Mouse (Mus musculus) cerebral cortex, adult 2 months (tissue): ENCODE measurements around the gene Atf3.

Source experiments
- WGBS: fragments of 180-500 bp; shearing (Covaris S2); methylation state at CpG from one replicate; pipeline ENCODE4 v1.1.7; 2018; 5-methylcytosine and 5-hydroxymethylcytosine counted together

Atf3 gene

GRCm38 (mm10) chr1:191226570-191226969, 8.7 kb upstream of the Atf3 start:
- 87% methylated on average over 2 of the region's 2 CpGs for WGBS

- WGBS = 67% methylated on average over 2 of the region's 2 CpGs
Observed at GRCm38 (mm10) chr1:191225771-191226170, 7.9 kb upstream of the Atf3 start.

GRCm38 (mm10) chr1:191224981-191225703, 7.3 kb upstream of the Atf3 start:
- WGBS = 40% methylated on average over 9 of the region's 9 CpGs

- WGBS = under 1% methylated on average over 57 of the region's 57 CpGs
Observed at GRCm38 (mm10) chr1:191224302-191224980, 6.6 kb upstream of the Atf3 start.

- 39% methylated on average over 10 of the region's 10 CpGs for WGBS
Observed at GRCm38 (mm10) chr1:191223930-191224301, 6.1 kb upstream of the Atf3 start.

- WGBS = 73% methylated on average over 4 of the region's 4 CpGs
Observed at GRCm38 (mm10) chr1:191222031-191222430, 4.2 kb upstream of the Atf3 start.

- WGBS = 84% methylated on average over 8 of the region's 8 CpGs
Observed at GRCm38 (mm10) chr1:191220588-191220987, 2.7 kb upstream of the Atf3 start.

- 86% methylated on average over 1 of the region's 1 CpGs for WGBS
Observed at GRCm38 (mm10) chr1:191219748-191220147, 1.9 kb upstream of the Atf3 start.

GRCm38 (mm10) chr1:191218583-191218982, 744 bp upstream of the Atf3 start:
- WGBS = 88% methylated on average over 5 of the region's 5 CpGs

- 32% methylated on average over 19 of the region's 19 CpGs for WGBS
Observed at GRCm38 (mm10) chr1:191215776-191216661, 1.8 kb downstream of the Atf3 start.

GRCm38 (mm10) chr1:191211096-191211495, 6.7 kb downstream of the Atf3 start:
- 63% methylated on average over 2 of the region's 2 CpGs for WGBS

GRCm38 (mm10) chr1:191205791-191206190, 12.0 kb downstream of the Atf3 start:
- 88% methylated on average over 5 of the region's 5 CpGs for WGBS

- 83% methylated on average over 5 of the region's 5 CpGs for WGBS
Observed at GRCm38 (mm10) chr1:191204876-191205275, 13.0 kb downstream of the Atf3 start.

- 83% methylated on average over 2 of the region's 2 CpGs for WGBS
Observed at GRCm38 (mm10) chr1:191203496-191203895, 14.3 kb downstream of the Atf3 start.

- WGBS = 84% methylated on average over 11 of the region's 11 CpGs
Observed at GRCm38 (mm10) chr1:191202208-191202952, 15.5 kb downstream of the Atf3 start.

- WGBS = 90% methylated on average over 9 of the region's 9 CpGs
Observed at GRCm38 (mm10) chr1:191200816-191201602, 16.8 kb downstream of the Atf3 start.

GRCm38 (mm10) chr1:191197916-191198315, 19.9 kb downstream of the Atf3 start:
- 76% methylated on average over 7 of the region's 7 CpGs for WGBS

GRCm38 (mm10) chr1:191196016-191196415, 21.8 kb downstream of the Atf3 start:
- WGBS = 94% methylated on average over 6 of the region's 6 CpGs

- WGBS = 40% methylated on average over 14 of the region's 14 CpGs
Observed at GRCm38 (mm10) chr1:191193657-191194424, 24.0 kb downstream of the Atf3 start.

GRCm38 (mm10) chr1:191192751-191193150, 25.1 kb downstream of the Atf3 start:
- WGBS = 89% methylated on average over 6 of the region's 6 CpGs
